Mouse (Mus musculus) midbrain, embryonic 16.5 days (tissue): ENCODE results near the gene Fkbp3. TPM values are rescaled to one million over a fixed set of nuclear protein-coding genes. Genes with fewer than 3 reads are reported as not detected.
"Not testable (repeated sequence)": the region's sequence is repeated elsewhere in the genome, so short reads cannot be mapped to it uniquely, and the experiment has no call there.

ENCODE experiments used
- ATAC-seq: fragments of 200-750 bp; cut with Nextera tagmentation; 2 replicates; pipeline ENCODE4 v1.8.0; 2017; ENCODE audit warnings: moderate TSS enrichment
- H3K27ac ChIP-seq: fragments of 300-500 bp; sonication (generic); 2 replicates; pipeline ENCODE4 v1.5.1; 2014; ENCODE audit warnings: mild to moderate bottlenecking, low read length, mixed read lengths
- H3K27me3 ChIP-seq: fragments of 300-500 bp; sonication (generic); 2 replicates; pipeline ENCODE4 v1.6.1; 2014; ENCODE audit warnings: low read depth, low read length, mixed read lengths; ENCODE audit not compliant: control insufficient read depth, insufficient read depth
- H3K36me3 ChIP-seq: fragments of 300-500 bp; sonication (generic); 2 replicates; pipeline ENCODE4 v1.6.1; 2014; ENCODE audit warnings: mild to moderate bottlenecking, low read length, moderate library complexity, mixed read lengths; ENCODE audit not compliant: control insufficient read depth, insufficient read depth
- H3K4me1 ChIP-seq: fragments of 300-500 bp; sonication (generic); 2 replicates; pipeline ENCODE4 v1.6.1; 2014; ENCODE audit warnings: mild to moderate bottlenecking, low read length, mixed read lengths; ENCODE audit not compliant: control insufficient read depth, insufficient read depth
- H3K4me2 ChIP-seq: fragments of 300-500 bp; sonication (generic); 2 replicates; pipeline ENCODE4 v1.6.1; 2014; ENCODE audit warnings: mild to moderate bottlenecking, low read length, mixed read lengths
- H3K4me3 ChIP-seq: fragments of 300-500 bp; sonication (generic); 2 replicates; pipeline ENCODE4 v1.5.1; 2014; ENCODE audit warnings: low read depth, mild to moderate bottlenecking, low read length, moderate library complexity, mixed read lengths
- H3K9ac ChIP-seq: fragments of 300-500 bp; sonication (generic); 2 replicates; pipeline ENCODE4 v1.6.1; 2014; ENCODE audit warnings: low read depth, low read length, mixed read lengths
- H3K9me3 ChIP-seq: fragments of 300-500 bp; sonication (generic); replicated peaks from 2 replicates; pipeline ENCODE4 v1.6.1; 2014; ENCODE audit warnings: mild to moderate bottlenecking, low read length, mixed read lengths; ENCODE audit not compliant: control insufficient read depth, poor library complexity, severe bottlenecking
- WGBS: fragments of 180-500 bp; shearing (Covaris S2); extraction: QIAGEN DNeasy Blood & Tissue Kit; methylation state at CpG from one replicate; pipeline ENCODE4 v1.1.7; 2014; 5-methylcytosine and 5-hydroxymethylcytosine counted together
- polyA plus RNA-seq: library from polyadenylated mRNA; unstranded; fragments of >200 nt; fragmentation: Nextera tagmentation; extraction: Ambion mirVana; gene quantifications from 2 replicates; pipeline ENCODE4 v1.2.1, GENCODE M21; 2015

Fkbp3 gene
- polyA plus RNA-seq = 386 and 395 TPM in 2 replicates

DNA sequence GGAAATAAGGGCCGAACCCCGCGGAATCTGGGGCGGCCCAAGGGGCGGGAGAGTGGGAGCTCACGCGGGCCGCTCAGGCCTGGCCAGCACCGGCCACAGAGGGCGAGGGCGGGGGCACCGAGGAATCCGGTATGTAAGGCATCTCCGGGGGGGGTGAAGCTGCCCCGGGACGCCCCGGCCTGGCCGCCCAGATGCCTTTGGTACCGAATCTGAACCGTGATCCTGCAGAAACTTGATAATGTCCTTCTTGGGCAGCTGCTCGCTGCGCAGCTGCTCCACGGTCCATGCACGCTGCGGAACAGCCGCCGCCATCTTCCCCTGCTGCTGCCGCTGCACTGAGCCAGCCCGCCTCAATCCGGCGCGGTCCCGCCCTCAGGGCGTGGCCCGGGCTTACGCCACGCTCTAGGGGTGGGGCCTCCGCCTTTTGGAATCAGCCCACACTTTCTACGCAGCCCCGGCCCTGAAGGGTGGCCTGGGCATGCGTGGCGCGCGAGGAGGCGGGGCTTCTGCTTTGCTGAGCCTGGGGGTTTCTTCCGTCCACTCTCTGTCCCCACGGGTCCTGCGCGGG lies at the start of gene Fkbp3:
Gene Fkbp3, minus strand, starts transcription at position 397 of the 568 bp plus-strand sequence.
- Histone ChIP-seq H3K4me3 (peak within 1 kb of the TSS; percentile 89), H3K9ac (peak within 1 kb of the TSS; percentile 95), H3K4me1 (peaks cover 29% of the 10 kb centered on the region), H3K9me3 (no peaks in the 10 kb centered on the region), H3K27ac (peak within 1 kb of the TSS; percentile 95), H3K4me2 (peak within 1 kb of the TSS; percentile 81), H3K27me3 (no peaks in the 10 kb centered on the region), H3K36me3 (peaks cover 5% of the 10 kb centered on the region; the same call in 1 of the 2 replicates)
- under 1% methylated on average over 49 of the region's 49 CpGs for WGBS
- peak; percentile 99 for ATAC-seq

DNA sequence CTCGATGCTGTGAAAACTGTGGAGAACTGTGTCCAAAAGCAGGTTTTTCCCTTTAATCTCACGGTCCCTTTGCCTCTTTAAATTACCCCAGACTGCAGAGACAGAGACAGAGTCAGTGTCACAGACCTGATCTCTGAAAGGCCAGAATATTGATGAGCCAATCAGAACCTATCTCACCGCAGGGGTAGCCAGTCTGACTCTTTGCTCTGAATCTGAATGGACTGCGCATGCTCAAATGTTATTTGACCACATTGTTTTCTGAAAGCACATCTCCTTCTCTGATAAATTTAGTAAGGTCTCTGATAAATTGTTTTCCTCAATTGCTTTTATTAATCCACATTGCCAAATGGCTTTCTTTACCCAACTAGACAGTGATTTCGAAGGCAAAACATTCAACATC lies 45.6 kb upstream of the Fkbp3 start:
- H3K4me3 ChIP-seq = no peak overlapping the region
- H3K4me1 ChIP-seq = no peaks in the 10 kb centered on the region
- no peak overlapping the region for H3K27ac ChIP-seq
- H3K27me3 ChIP-seq = no peaks in the 10 kb centered on the region
- no peak for ATAC-seq
- H3K9ac ChIP-seq = no peak overlapping the region
- H3K4me2 ChIP-seq = no peak overlapping the region
- peaks cover 17% of the 10 kb centered on the region for H3K36me3 ChIP-seq
- WGBS = 93% methylated on average over 5 of the region's 5 CpGs
- H3K9me3 ChIP-seq = no peaks in the 10 kb centered on the region

DNA sequence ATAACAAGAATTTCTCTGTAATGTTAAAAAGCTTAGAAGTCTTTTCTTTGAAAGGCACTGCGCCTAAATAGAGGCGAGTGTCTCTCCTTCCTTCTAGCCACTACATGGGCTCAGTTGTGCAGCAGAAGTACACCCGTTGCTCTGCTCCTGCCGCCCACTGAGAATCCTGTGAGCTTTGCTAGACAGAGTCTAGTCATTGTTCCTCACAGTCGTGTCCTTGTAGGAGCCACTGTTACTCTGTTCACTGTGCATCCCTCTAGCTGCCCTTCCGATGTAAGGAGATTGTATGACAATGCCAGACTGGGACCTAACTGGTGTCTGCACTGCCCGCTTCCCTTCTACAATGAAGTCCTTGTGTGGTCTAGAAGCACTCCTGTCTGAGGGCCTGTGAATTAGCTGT lies 45.2 kb upstream of the Fkbp3 start:
- no peak overlapping the region for H3K9ac ChIP-seq
- H3K27ac ChIP-seq = no peak overlapping the region
- no peaks in the 10 kb centered on the region for H3K4me1 ChIP-seq
- no peak for ATAC-seq
- peaks cover 18% of the 10 kb centered on the region for H3K36me3 ChIP-seq
- H3K4me3 ChIP-seq = no peak overlapping the region
- 88% methylated on average over 7 of the region's 7 CpGs for WGBS
- no peaks in the 10 kb centered on the region for H3K9me3 ChIP-seq
- no peaks in the 10 kb centered on the region for H3K27me3 ChIP-seq
- H3K4me2 ChIP-seq = no peak overlapping the region

DNA sequence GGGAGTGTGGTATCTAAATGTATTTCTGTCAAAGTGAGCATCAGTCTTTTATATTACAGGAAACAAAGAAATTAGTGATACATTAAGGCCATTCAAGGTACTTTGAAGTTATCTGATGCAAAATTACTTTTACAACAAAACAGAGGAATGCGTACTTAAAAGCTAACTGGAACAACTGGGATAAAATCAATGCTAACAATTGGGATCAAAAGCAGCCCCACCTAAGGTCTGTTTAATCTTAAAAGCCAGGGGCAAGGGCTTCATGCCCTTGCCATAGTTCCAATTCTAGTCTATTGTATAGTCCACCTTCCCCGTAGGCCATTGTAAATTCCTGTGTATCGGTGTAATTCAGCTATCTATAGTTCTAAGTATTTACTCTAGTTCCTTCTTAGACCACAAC lies 41.2 kb upstream of the Fkbp3 start:
- WGBS = 95% methylated on average over 3 of the region's 3 CpGs
- not testable (repeated sequence) for H3K4me1 ChIP-seq, H3K36me3 ChIP-seq, H3K27me3 ChIP-seq, ATAC-seq, H3K9ac ChIP-seq, H3K27ac ChIP-seq, H3K4me2 ChIP-seq, H3K4me3 ChIP-seq, H3K9me3 ChIP-seq

DNA sequence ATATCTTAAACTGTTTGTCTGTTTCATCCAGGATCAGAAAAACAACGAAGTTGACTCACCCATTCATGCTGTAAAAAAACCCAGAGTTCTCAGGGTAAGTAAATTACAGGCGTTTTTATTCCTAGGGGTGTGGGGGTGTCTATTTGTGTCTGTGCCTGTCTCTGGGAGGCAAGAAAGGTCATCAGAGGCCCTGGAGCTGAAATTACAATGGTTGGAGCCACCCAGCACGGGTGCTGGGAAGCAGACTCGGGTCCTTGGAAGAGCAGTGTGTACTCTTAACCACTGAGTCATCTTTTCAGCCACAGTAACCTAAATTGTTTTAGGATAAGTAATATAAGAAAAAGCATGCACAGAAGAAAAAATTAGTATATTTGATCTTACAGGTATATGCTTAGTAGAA lies 40.1 kb upstream of the Fkbp3 start:
- 92% methylated on average over 4 of the region's 4 CpGs for WGBS
- no peaks in the 10 kb centered on the region for H3K4me1 ChIP-seq
- no peaks in the 10 kb centered on the region for H3K27me3 ChIP-seq
- peaks cover 7% of the 10 kb centered on the region; the same call in 1 of the 2 replicates for H3K36me3 ChIP-seq
- no peak overlapping the region for H3K4me2 ChIP-seq
- H3K9me3 ChIP-seq = no peaks in the 10 kb centered on the region
- H3K27ac ChIP-seq = no peak overlapping the region
- no peak overlapping the region for H3K9ac ChIP-seq
- ATAC-seq = no peak
- H3K4me3 ChIP-seq = no peak overlapping the region

DNA sequence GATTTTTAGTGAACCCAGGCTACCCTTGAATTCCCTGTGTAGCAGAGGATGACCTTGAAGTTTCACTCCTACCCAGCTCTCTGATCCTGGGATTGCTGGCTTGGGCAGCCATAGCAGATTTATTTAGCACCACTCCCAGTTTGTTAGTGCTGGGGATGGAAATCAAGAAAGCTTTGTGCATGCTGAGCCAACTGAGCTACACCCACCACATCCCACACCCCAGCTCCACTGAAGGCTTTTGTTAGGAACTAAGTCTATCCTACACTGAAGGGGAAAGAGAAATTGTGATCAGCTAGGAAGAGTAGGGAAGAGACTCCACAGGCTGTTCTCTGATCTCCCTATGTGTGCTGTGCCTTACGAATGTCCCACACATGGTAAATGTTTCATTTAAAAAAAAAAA lies 39.0 kb upstream of the Fkbp3 start:
- 96% methylated on average over 1 of the region's 1 CpGs for WGBS
- no peak for ATAC-seq
- Histone ChIP-seq H3K4me1 (no peaks in the 10 kb centered on the region), H3K27ac (no peak overlapping the region), H3K36me3 (peaks cover 7% of the 10 kb centered on the region; the same call in 1 of the 2 replicates), H3K27me3 (no peaks in the 10 kb centered on the region), H3K4me2 (no peak overlapping the region), H3K9me3 (no peaks in the 10 kb centered on the region), H3K9ac (no peak overlapping the region), H3K4me3 (no peak overlapping the region)

DNA sequence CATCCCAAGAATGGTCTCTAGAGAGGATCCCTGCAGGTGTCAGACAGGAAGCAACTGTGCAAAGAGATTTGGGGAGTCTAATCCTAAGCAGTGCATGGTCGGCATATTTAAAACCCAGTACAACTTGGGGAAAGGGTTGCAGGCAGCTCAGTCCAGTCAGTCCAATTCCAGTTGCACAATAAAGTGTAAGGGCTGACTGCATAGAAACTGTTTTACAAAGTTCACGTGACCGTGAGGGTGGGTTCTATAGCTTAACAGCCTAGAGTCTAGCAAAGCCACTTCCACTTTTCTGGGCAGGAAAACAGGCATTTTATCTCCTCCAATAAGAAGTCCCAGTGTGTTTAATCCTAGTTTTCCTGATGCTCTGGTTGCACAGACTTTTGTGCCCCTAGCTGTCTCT lies 37.7 kb upstream of the Fkbp3 start:
- H3K4me2 ChIP-seq = no peak overlapping the region
- H3K9me3 ChIP-seq = no peaks in the 10 kb centered on the region
- no peaks in the 10 kb centered on the region for H3K4me1 ChIP-seq
- H3K4me3 ChIP-seq = no peak overlapping the region
- 87% methylated on average over 3 of the region's 3 CpGs for WGBS
- no peaks in the 10 kb centered on the region for H3K27me3 ChIP-seq
- ATAC-seq = no peak
- no peak overlapping the region for H3K9ac ChIP-seq
- no peak overlapping the region for H3K27ac ChIP-seq
- H3K36me3 ChIP-seq = peaks cover 9% of the 10 kb centered on the region

DNA sequence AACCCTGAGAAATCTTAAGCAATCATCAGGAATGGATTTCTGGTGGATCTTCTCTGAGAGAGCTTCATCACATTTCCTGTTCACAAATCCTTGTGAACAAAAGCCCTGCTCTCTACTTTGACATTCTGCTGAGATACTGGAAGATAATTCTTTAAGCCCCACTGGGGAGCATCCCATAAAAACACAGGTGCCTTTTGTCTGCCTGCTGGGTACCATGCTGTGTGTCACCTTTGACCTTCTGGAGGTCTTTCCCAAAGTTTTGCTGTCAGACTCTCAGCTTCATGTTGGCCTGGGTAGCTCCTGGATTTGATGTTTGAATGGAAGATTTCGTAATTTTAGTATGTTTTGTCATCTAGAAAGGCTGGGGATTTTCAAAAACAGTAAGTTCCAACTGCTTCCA lies 34.9 kb upstream of the Fkbp3 start:
- no peak overlapping the region for H3K4me2 ChIP-seq
- H3K9ac ChIP-seq = no peak overlapping the region
- H3K36me3 ChIP-seq = peaks cover 17% of the 10 kb centered on the region
- H3K9me3 ChIP-seq = no peaks in the 10 kb centered on the region
- H3K27ac ChIP-seq = no peak overlapping the region
- no peak for ATAC-seq
- no peaks in the 10 kb centered on the region for H3K4me1 ChIP-seq
- H3K27me3 ChIP-seq = no peaks in the 10 kb centered on the region
- 56% methylated on average over 1 of the region's 1 CpGs for WGBS
- H3K4me3 ChIP-seq = no peak overlapping the region

DNA sequence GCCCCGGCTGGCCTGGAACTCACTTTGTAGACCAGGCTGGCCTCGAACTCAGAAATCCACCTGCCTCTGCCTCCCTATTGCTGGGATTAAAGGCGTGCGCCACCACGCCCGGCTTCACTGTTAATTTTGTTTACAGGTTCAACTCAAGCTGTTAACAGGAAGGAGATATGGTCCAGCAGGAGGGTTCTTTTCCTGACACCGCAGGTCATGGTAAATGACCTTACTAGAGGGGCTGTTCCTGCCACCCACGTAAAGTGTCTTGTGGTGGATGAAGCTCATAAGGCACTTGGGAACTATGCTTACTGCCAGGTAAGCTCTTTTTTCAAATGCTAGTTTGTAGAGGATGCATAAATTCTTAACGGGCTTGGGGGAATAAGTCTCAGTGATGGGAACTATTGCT lies 3.1 kb upstream of the Fkbp3 start:
- no peak for ATAC-seq
- Histone ChIP-seq H3K4me2 (peak overlapping the region; percentile 81), H3K9me3 (no peaks in the 10 kb centered on the region), H3K27me3 (no peaks in the 10 kb centered on the region), H3K9ac (no peak overlapping the region), H3K4me3 (no peak overlapping the region), H3K36me3 (0 out of 2 replicates have a peak, but pooled peaks cover 2% of the 10 kb centered on the region), H3K27ac (no peak overlapping the region), H3K4me1 (peaks cover 29% of the 10 kb centered on the region)
- 81% methylated on average over 9 of the region's 9 CpGs for WGBS
